ENCODE assay signal across 8 mouse cellular contexts in the genomic region with DNA sequence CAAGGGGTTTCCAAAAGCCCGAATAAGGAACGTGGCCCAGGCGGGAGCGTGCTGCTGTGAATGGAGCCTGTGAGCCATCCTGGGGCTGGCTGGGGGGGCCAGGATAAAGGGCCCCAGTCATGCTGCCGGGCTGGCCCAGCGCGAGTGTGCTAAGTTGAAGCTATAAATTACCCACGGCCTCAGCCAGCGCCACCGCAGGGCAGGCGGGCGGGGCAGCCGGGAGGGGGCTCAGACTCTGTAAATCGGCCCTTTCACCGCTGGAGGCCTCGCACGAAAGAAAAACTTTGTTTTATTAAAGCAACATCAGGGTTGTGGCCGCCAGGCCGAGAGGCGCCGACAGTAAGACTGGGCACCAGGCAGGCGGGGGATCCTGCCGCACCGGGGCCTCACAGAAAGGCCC. TPM values are rescaled to one million over a fixed set of nuclear protein-coding genes. Genes with fewer than 3 reads are reported as not detected.
DNase-seq lines count a peak whose midpoint lies in the region; ATAC-seq and TF ChIP-seq lines count a peak whose summit lies in the region.

No protein-coding gene starts in this region.

- TF ChIP-seq POLR2A in kidney, adult 2 months (IDR thresholded peaks at IDR 0.05; ENCODE audit: low read depth, low read length): no peak

- no peaks in the 10 kb centered on the region for H3K9me3 ChIP-seq in neural tube, embryonic 11.5 days (ENCODE audit: control insufficient read depth, low read length)

- ATAC-seq in neural tube, embryonic 11.5 days (ENCODE audit: insufficient read depth, low FRiP score, low TSS enrichment): peak; percentile 58
- no peak for ATAC-seq in inflammation-experienced regulatory T-cells, adult 6 months

- DNase-seq in kidney, postnatal 10 days: peak; percentile 75
- no peak for DNase-seq in kidney, adult 2 months
- DNase-seq in fibroblast of lung, adult 2 months (ENCODE audit: low read depth): peak; percentile 66
- DNase-seq in kidney, postnatal 4 days: peak; percentile 75 to 85
- DNase-seq in neural tube, embryonic 11.5 days (ENCODE audit: low spot score): peak; percentile 85
- DNase-seq in spleen, adult 12 weeks (ENCODE audit: low spot score): no peak
- no peak for DNase-seq in cerebellum, adult 8-10 months

- TF ChIP-seq CTCF in kidney, adult 2 months (conservative IDR thresholded peaks at IDR 0.05; ENCODE audit: insufficient read depth, insufficient read length, low read depth, low read length): no peak

- 34% methylated on average over 24 of the region's 24 CpGs for WGBS in kidney, adult 2 months
- 2% methylated on average over 24 of the region's 24 CpGs for WGBS in neural tube, embryonic 11.5 days

- no peak overlapping the region for H3K27ac ChIP-seq in kidney, adult 2 months (ENCODE audit: insufficient read depth, low read depth, low read length)
- peak overlapping the region; percentile 79 for H3K27ac ChIP-seq in neural tube, embryonic 11.5 days (ENCODE audit: low read depth, low read length)

- H3K4me3 ChIP-seq in kidney, adult 2 months (ENCODE audit: insufficient read depth, low read depth, low read length): no peak overlapping the region
- H3K4me3 ChIP-seq in neural tube, embryonic 11.5 days (ENCODE audit: low read depth, low read length): no peak overlapping the region

- peak overlapping the region; percentile 3 for H3K4me2 ChIP-seq in neural tube, embryonic 11.5 days (ENCODE audit: low read depth)

- H3K4me1 ChIP-seq in kidney, adult 2 months (ENCODE audit: control insufficient read depth, insufficient read depth, low read length): no peaks in the 10 kb centered on the region
- H3K4me1 ChIP-seq in neural tube, embryonic 11.5 days (ENCODE audit: control insufficient read depth, insufficient read depth, low read length): peaks cover 68% of the 10 kb centered on the region

- H3K27me3 ChIP-seq in kidney, adult 2 months (replicated peaks; ENCODE audit: control insufficient read depth, insufficient read depth, low read length): no peaks in the 10 kb centered on the region; the same call in 1 of the 2 replicates
- H3K27me3 ChIP-seq in neural tube, embryonic 11.5 days (ENCODE audit: control insufficient read depth, insufficient read depth, low read length): peaks cover 12% of the 10 kb centered on the region; the same call in 1 of the 2 replicates

- no peaks in the 10 kb centered on the region for H3K36me3 ChIP-seq in kidney, adult 2 months (ENCODE audit: control insufficient read depth, insufficient read depth, low read length)
- H3K36me3 ChIP-seq in neural tube, embryonic 11.5 days (ENCODE audit: control insufficient read depth, insufficient read depth, low read length): no peaks in the 10 kb centered on the region

- H3K9ac ChIP-seq in neural tube, embryonic 11.5 days (ENCODE audit: low read length): peak overlapping the region; percentile 36

RNA-seq across cellular contexts. Expression of a gene that starts 29.1 kb away (rescaled TPM):
- 63.7 and 94.9 TPM in 2 replicates for polyA plus RNA-seq in kidney, adult 2 months (2012; rRNA removed)
- 61.3 and 72.0 TPM in 2 replicates for polyA plus RNA-seq in neural tube, embryonic 11.5 days (2014; fragmentation: Nextera tagmentation; extraction: Ambion mirVana)
- not detected for polyA plus RNA-seq in inflammation-experienced regulatory T-cells, adult 6 months (2017; shearing (Covaris generic))

RNA-seq across cellular contexts. Expression of a gene that starts 34.2 kb away (rescaled TPM):
- polyA plus RNA-seq in kidney, adult 2 months (2012; rRNA removed): 47.4 and 51.2 TPM in 2 replicates
- polyA plus RNA-seq in neural tube, embryonic 11.5 days (2014; fragmentation: Nextera tagmentation; extraction: Ambion mirVana): 38.6 and 39.7 TPM in 2 replicates
- 10 to 100 TPM; 26.3 to 33.7 (median 32.2) TPM for polyA plus RNA-seq in inflammation-experienced regulatory T-cells, adult 6 months (2017; shearing (Covaris generic))

RNA-seq across cellular contexts. Expression of a gene that starts 34.5 kb away (rescaled TPM):
- polyA plus RNA-seq in kidney, adult 2 months (2012; rRNA removed): 2.3 and 2.6 TPM in 2 replicates
- polyA plus RNA-seq in neural tube, embryonic 11.5 days (2014; fragmentation: Nextera tagmentation; extraction: Ambion mirVana): 238 and 260 TPM in 2 replicates
- polyA plus RNA-seq in inflammation-experienced regulatory T-cells, adult 6 months (2017; shearing (Covaris generic)): 100 to 1,000 TPM in 1 of 3 experiments, 10 to 100 TPM in 2; 19.1 to 147 (median 22.1) TPM

RNA-seq across cellular contexts. Expression of a gene that starts 40.0 kb away (rescaled TPM):
- 12.7 and 15.7 TPM in 2 replicates for polyA plus RNA-seq in kidney, adult 2 months (2012; rRNA removed)
- 242 and 267 TPM in 2 replicates for polyA plus RNA-seq in neural tube, embryonic 11.5 days (2014; fragmentation: Nextera tagmentation; extraction: Ambion mirVana)
- polyA plus RNA-seq in inflammation-experienced regulatory T-cells, adult 6 months (2017; shearing (Covaris generic)): 100 to 1,000 TPM; 121 to 329 (median 129) TPM

Comparison
In these comparisons a context has a peak if more than half of its experiments do, and no peak if none do; other contexts are left out.
1. DNase-seq: peak in kidney, postnatal 10 days (single experiment), fibroblast of lung, adult 2 months (single experiment), kidney, postnatal 4 days (2 of 2) and neural tube, embryonic 11.5 days (single experiment); none in kidney, adult 2 months (single experiment), spleen, adult 12 weeks (single experiment) and cerebellum, adult 8-10 months (single experiment).
2. RNA of a gene that starts 29.1 kb away (polyA plus RNA-seq): 61.3 to 72.0 TPM in neural tube, embryonic 11.5 days and 63.7 to 94.9 TPM in kidney, adult 2 months; not detected in inflammation-experienced regulatory T-cells, adult 6 months; every median in the first group is over 10 times any median in the second.